Mouse (Mus musculus) intestine, postnatal 0 days (tissue): ENCODE data around the gene Vps13d. TPM values are rescaled to one million over a fixed set of nuclear protein-coding genes. Genes with fewer than 3 reads are reported as not detected.
A peak's percentile ranks its signal among the peaks of the same experiment; 100 is the strongest.

Source experiments
- ATAC-seq: fragments of 200-750 bp; cut with Nextera tagmentation; 2 replicates; pipeline ENCODE4 v1.8.0; 2017; ENCODE audit warnings: mild to moderate bottlenecking, moderate TSS enrichment, moderate library complexity
- H3K27ac ChIP-seq: fragments of 300-500 bp; sonication (generic); 2 replicates; pipeline ENCODE4 v1.5.1; 2014; ENCODE audit warnings: mild to moderate bottlenecking, low read depth, low read length, moderate library complexity
- H3K27me3 ChIP-seq: fragments of 300-500 bp; sonication (generic); replicated peaks from 2 replicates; pipeline ENCODE4 v1.6.1; 2014; ENCODE audit warnings: low read length, mixed read lengths; ENCODE audit not compliant: control insufficient read depth, insufficient read depth
- H3K36me3 ChIP-seq: fragments of 300-500 bp; sonication (generic); 2 replicates; pipeline ENCODE4 v1.6.1; 2014; ENCODE audit warnings: mild to moderate bottlenecking, moderate library complexity; ENCODE audit not compliant: control insufficient read depth, insufficient read depth
- H3K4me1 ChIP-seq: fragments of 300-500 bp; sonication (generic); replicated peaks from 2 replicates; pipeline ENCODE4 v1.6.1; 2014; ENCODE audit warnings: antibody characterized with exemption, low read length, mixed read lengths; ENCODE audit not compliant: control insufficient read depth, insufficient read depth
- H3K4me2 ChIP-seq: fragments of 300-500 bp; sonication (generic); replicated peaks from 2 replicates; pipeline ENCODE4 v1.6.1; 2014; ENCODE audit warnings: low read depth, mild to moderate bottlenecking, moderate library complexity
- H3K4me3 ChIP-seq: fragments of 300-500 bp; sonication (generic); 2 replicates; pipeline ENCODE4 v1.5.1; 2014; ENCODE audit warnings: low read depth, low read length
- H3K9ac ChIP-seq: fragments of 300-500 bp; sonication (generic); 2 replicates; pipeline ENCODE4 v1.6.1; 2014; ENCODE audit warnings: mild to moderate bottlenecking, low read depth, low read length
- H3K9me3 ChIP-seq: fragments of 300-500 bp; sonication (generic); 2 replicates; pipeline ENCODE4 v1.6.1; 2016; ENCODE audit warnings: mixed run types; ENCODE audit not compliant: control insufficient read depth
- CTCF ChIP-seq: sonication (generic); IDR thresholded peaks from 2 replicates; pipeline ENCODE4 v1.5.1; 2016; ENCODE audit warnings: low read depth, mild to moderate bottlenecking, control low read depth, antibody characterized with exemption, moderate library complexity
- WGBS: fragments of 180-500 bp; shearing (Covaris S2); extraction: QIAGEN DNeasy Blood & Tissue Kit; methylation state at CpG from one replicate; pipeline ENCODE4 v1.1.7; 2014; 5-methylcytosine and 5-hydroxymethylcytosine counted together
- polyA plus RNA-seq: library from polyadenylated mRNA; unstranded; fragments of >200 nt; fragmentation: Nextera tagmentation; extraction: Ambion mirVana; gene quantifications from 2 replicates; pipeline ENCODE4 v1.2.1, GENCODE M21; 2015

The Vps13d gene
- polyA plus RNA-seq, 1 experiment from 2014 or later: 14.8 TPM

DNA sequence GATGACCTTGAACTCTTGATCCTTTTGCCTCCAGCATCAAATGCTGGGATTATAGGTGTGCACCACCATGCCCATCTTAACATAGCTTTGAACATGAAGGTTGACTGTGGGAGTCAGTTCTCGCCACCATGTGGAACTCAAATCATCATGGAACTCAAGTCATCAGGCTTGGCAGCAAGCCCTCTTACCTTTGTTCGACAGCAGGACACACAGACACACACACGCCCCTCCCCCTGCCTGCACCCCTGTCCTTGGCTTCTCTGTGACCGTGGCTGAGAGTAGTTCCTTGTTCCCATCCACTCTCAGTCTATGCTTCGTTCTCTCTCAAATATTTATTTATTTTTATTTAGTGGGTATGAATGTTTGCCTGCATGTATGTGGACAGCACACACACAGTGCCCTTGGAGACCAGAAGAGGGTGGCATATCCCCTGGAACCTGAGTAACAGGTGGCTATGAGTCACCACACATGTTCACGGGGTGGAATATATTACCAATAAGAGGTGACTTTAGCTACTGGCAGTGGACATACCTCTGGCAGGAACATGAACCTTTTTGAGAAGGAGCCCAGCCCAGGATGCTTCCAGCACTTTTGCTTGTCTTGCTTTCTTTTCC is 14.4 kb upstream of the Vps13d start:
- TF ChIP-seq CTCF: 0 out of 2 replicates have a peak, but pooled peaks have one; percentile 20
- ATAC-seq: peak; percentile 50; the same call in 1 of the 2 replicates
- 54% methylated on average over 6 of the region's 6 CpGs for WGBS
- no peaks in the 10 kb centered on the region for H3K27me3 ChIP-seq
- no peak overlapping the region for H3K4me3 ChIP-seq
- H3K4me2 ChIP-seq: no peak overlapping the region
- no peaks in the 10 kb centered on the region for H3K4me1 ChIP-seq
- H3K27ac ChIP-seq: no peak overlapping the region
- H3K36me3 ChIP-seq: no peaks in the 10 kb centered on the region
- no peaks in the 10 kb centered on the region for H3K9me3 ChIP-seq
- H3K9ac ChIP-seq: no peak overlapping the region

DNA sequence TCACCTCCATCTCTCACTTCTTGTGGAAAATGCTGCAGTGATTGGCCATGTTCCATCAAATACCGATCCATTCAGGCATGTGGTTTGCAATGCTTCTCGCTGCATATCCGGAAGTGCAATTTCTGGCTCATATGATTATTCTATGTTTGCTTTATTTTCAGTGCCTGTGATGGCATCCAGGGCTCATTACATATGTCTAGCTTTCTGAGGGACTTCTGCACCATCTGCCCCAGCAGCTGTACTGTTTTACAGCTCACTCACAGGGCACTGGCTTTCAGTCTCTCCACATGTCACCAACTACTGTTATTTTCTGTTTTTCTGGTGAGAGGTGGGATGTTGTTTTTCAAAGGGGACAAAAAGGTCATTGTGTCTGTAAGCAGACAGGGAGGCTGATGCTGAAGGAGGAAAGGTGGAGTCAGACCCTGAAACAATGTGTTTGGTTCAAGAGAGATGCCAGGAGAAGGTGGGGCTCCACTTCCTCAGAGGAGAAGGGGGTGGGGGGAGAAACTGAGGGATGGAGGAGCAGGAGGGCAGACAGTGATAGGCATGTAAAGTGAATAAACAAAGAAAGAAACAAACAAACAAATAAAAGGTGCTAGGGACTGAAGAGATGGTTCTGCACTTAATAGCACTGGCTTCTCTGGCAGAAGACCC is 13.0 kb upstream of the Vps13d start:
- ATAC-seq: no peak
- Histone ChIP-seq H3K4me3 (no peak overlapping the region), H3K4me2 (no peak overlapping the region), H3K27me3 (no peaks in the 10 kb centered on the region), H3K27ac (no peak overlapping the region), H3K36me3 (no peaks in the 10 kb centered on the region), H3K9ac (no peak overlapping the region), H3K4me1 (no peaks in the 10 kb centered on the region), H3K9me3 (no peaks in the 10 kb centered on the region)
- 65% methylated on average over 3 of the region's 3 CpGs for WGBS
- TF ChIP-seq CTCF: no peak

DNA sequence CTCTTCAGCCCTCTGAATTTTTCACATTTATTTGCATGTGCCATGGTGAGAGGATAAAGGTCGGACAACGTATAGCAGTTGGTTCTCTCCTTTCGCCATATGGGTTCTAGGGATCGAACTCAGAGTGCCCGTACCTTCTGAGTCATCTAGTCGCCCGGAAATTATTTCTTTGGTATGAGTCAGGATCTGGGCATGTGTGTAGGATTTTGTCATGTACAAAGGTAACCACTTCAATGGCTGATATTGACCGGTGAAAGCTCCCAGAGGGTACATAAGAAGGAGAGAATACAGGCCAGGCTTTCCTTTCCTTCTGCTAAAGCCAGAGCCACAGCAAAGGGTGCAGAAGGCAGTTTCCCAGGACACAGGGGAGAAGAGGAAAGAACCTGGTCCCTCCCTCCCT is 10.0 kb upstream of the Vps13d start:
- H3K27ac ChIP-seq: no peak overlapping the region
- H3K4me1 ChIP-seq: no peaks in the 10 kb centered on the region
- ATAC-seq: no peak
- H3K4me3 ChIP-seq: no peak overlapping the region
- no peak overlapping the region for H3K4me2 ChIP-seq
- H3K9ac ChIP-seq: no peak overlapping the region
- no peak for TF ChIP-seq CTCF
- no peaks in the 10 kb centered on the region for H3K27me3 ChIP-seq
- no peaks in the 10 kb centered on the region for H3K9me3 ChIP-seq
- WGBS: 70% methylated on average over 8 of the region's 8 CpGs
- no peaks in the 10 kb centered on the region for H3K36me3 ChIP-seq

DNA sequence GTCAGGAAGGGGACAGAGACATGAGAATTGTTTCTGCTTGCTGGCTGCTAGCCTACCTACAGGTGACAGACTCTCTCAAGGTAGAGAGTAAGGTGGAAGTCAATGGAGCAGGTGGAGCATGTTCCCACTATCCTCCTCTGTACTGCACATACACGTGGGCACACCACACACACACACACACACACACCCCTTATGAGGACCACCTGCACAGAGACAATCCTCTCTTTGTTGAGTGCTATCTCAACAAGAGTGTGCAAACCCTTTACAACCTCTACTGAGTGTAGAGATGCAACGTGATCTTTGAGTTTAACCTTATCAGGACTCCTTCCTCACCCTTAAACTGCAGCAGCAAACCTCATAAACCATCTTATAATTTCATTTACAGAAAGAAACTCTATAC is 8.5 kb upstream of the Vps13d start:
- H3K4me3 ChIP-seq: no peak overlapping the region
- 28% methylated on average over 2 of the region's 2 CpGs for WGBS
- no peak overlapping the region for H3K9ac ChIP-seq
- ATAC-seq: peak; percentile 64
- no peak for TF ChIP-seq CTCF
- no peaks in the 10 kb centered on the region for H3K4me1 ChIP-seq
- no peaks in the 10 kb centered on the region for H3K9me3 ChIP-seq
- no peaks in the 10 kb centered on the region for H3K36me3 ChIP-seq
- H3K27me3 ChIP-seq: no peaks in the 10 kb centered on the region
- H3K4me2 ChIP-seq: no peak overlapping the region
- no peak overlapping the region for H3K27ac ChIP-seq

DNA sequence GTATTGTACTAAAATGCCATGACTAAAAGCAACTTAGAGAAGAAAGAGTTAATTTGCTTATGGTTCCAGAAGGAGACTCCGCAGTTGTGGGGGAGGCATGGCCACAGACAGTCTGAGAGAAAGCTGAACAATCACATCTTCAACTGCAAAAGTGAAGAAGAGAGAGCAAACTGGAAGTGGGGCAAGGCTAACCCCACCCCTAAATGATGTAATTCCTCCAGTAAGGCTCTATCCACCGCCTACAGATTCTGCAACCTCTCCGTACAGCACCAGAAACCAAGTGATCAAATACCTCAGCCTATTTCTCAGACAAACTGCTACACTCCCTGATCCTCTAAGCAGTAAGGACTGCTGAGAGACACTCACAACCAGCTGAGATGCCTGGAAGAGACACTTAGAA is 6.6 kb upstream of the Vps13d start:
- no peaks in the 10 kb centered on the region for H3K4me1 ChIP-seq
- ATAC-seq: no peak
- H3K9me3 ChIP-seq: no peaks in the 10 kb centered on the region
- no peak overlapping the region for H3K4me3 ChIP-seq
- H3K36me3 ChIP-seq: no peaks in the 10 kb centered on the region
- no peak overlapping the region for H3K9ac ChIP-seq
- 62% methylated on average over 3 of the region's 3 CpGs for WGBS
- H3K27me3 ChIP-seq: no peaks in the 10 kb centered on the region
- H3K4me2 ChIP-seq: no peak overlapping the region
- H3K27ac ChIP-seq: no peak overlapping the region
- TF ChIP-seq CTCF: no peak

DNA sequence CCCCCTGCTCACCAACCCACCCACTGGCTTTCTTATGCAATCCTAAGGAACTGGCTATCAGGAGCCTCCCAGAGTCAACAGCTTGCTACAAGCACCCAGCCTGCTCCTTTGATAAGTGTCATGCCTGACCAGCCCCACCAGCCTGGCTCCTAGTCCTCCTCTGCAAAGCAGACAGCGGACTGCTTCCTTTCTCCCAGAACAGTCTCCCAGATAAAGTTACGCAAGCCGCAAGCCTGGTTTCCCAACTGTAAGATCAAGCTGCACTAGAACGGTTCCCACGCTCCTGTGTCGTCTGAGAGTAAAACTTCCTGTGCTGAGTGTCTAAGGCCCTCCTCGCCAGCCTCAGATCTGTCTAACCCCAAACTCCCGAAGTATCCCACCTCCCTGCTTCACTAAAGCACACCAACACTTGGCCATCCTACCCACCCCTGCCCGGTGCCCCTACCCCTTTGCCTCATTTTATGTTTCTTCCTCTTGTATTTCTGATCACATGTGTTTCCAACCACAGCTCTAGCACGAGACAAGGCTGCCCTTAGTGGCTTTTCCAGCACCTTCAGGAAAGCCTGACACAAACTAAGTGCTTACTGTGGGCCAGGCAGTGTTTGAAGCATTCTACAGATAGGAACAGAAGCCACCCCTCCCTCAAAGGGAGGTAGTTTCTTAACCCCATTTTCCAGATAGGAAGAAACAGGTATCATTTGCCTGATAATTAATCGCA is 5.3 kb upstream of the Vps13d start:
- Histone ChIP-seq H3K36me3 (no peaks in the 10 kb centered on the region), H3K9me3 (no peaks in the 10 kb centered on the region), H3K4me2 (no peak overlapping the region), H3K9ac (no peak overlapping the region), H3K27me3 (no peaks in the 10 kb centered on the region), H3K4me3 (no peak overlapping the region), H3K27ac (peak overlapping the region; percentile 42; the same call in 1 of the 2 replicates), H3K4me1 (0 out of 2 replicates have a peak, but pooled peaks cover 2% of the 10 kb centered on the region)
- peak; percentile 75 for ATAC-seq
- TF ChIP-seq CTCF: no peak
- 12% methylated on average over 11 of the region's 11 CpGs for WGBS
